Mouse (Mus musculus): ENCODE data around the gene Lgr6.

DNA sequence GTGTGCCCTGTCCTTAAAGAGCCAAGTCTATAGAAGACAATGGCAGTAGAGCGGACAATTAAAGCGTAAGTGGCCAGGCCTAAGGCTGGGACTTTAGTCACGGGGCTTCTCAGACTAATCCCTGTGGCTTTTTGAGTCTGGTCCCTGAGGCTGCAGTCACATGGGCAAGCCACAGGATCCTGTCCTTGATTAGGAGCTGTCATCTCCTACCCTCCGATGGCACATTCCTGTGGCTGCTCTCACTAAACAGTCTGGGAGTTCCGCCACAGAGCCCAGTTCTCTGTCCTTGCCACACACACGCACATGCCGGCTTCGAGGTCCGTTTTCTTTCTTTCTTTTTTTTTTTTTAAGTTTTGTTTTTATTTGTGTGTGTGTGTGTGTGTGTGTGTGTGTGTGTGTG, 21.6 kb downstream of the Lgr6 start:
- TF ChIP-seq CTCF (IDR thresholded peaks at IDR 0.05; ENCODE audit: borderline replicate concordance, insufficient read depth, low read length) (no peak), POLR2A (IDR thresholded peaks at IDR 0.05; ENCODE audit: low read depth, low read length) (no peak)

Measured in embryonic fibroblast, embryonic 13.5 days (primary cell).